Mouse (Mus musculus): ENCODE results near the gene Wsb2. TPM values are rescaled to one million over a fixed set of nuclear protein-coding genes. Genes with fewer than 3 reads are reported as not detected.

Gene Wsb2
- polyA plus RNA-seq, 1 experiment from 2014 or later = 40.0 TPM

- Histone ChIP-seq H3K4me1 (ENCODE audit: control insufficient read depth, insufficient read depth, low read length) (peaks cover 40% of the 10 kb centered on the region; the same call in 1 of the 2 replicates), H3K4me2 (replicated peaks; ENCODE audit: low read depth, low read length) (no peak overlapping the region; the same call in 1 of the 2 replicates), H3K36me3 (ENCODE audit: control insufficient read depth, insufficient read depth, low read length) (peaks cover 4% of the 10 kb centered on the region), H3K27ac (ENCODE audit: low read length) (peak overlapping the region; percentile 79), H3K9me3 (ENCODE audit: control insufficient read depth, low read depth, low read length) (no peaks in the 10 kb centered on the region), H3K9ac (replicated peaks; ENCODE audit: low read depth, low read length) (no peak overlapping the region), H3K27me3 (ENCODE audit: control insufficient read depth, insufficient read depth, low read length) (no peaks in the 10 kb centered on the region), H3K4me3 (ENCODE audit: low read depth, low read length) (no peak overlapping the region)
- no peak for ATAC-seq (ENCODE audit: insufficient number of reproducible peaks, insufficient read depth, low FRiP score, low read depth)
- WGBS = 35% methylated on average over 7 of the region's 7 CpGs
Observed at GRCm38 (mm10) chr5:117359497-117360227, 2.6 kb downstream of the Wsb2 start.

DNA sequence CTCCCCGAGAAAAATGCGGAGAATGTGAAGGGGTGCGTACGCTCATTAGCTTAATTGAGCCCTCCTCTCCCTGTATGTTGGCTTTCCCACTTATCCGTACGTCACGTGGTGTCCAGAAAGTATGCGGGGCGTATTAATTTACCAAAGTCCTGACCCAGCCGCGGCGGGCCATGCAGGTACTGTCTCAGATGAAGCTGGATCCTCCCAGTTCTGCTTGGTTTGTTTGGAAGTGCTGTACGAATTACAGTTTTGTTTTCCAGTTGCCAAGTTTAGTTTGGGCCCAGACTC, 3.1 kb downstream of the Wsb2 start:
- Histone ChIP-seq H3K4me2 (replicated peaks; ENCODE audit: low read depth, low read length) (no peak overlapping the region), H3K4me1 (ENCODE audit: control insufficient read depth, insufficient read depth, low read length) (peaks cover 40% of the 10 kb centered on the region; the same call in 1 of the 2 replicates), H3K9me3 (ENCODE audit: control insufficient read depth, low read depth, low read length) (no peaks in the 10 kb centered on the region), H3K27ac (ENCODE audit: low read length) (peak overlapping the region; percentile 79), H3K27me3 (ENCODE audit: control insufficient read depth, insufficient read depth, low read length) (no peaks in the 10 kb centered on the region), H3K36me3 (ENCODE audit: control insufficient read depth, insufficient read depth, low read length) (peaks cover 9% of the 10 kb centered on the region), H3K9ac (replicated peaks; ENCODE audit: low read depth, low read length) (no peak overlapping the region), H3K4me3 (ENCODE audit: low read depth, low read length) (no peak overlapping the region)
- ATAC-seq (ENCODE audit: insufficient number of reproducible peaks, insufficient read depth, low FRiP score, low read depth) = no peak
- WGBS = 41% methylated on average over 13 of the region's 13 CpGs

- Histone ChIP-seq H3K27ac (ENCODE audit: low read length) (peak overlapping the region; percentile 79), H3K4me1 (ENCODE audit: control insufficient read depth, insufficient read depth, low read length) (peaks cover 36% of the 10 kb centered on the region; the same call in 1 of the 2 replicates), H3K4me3 (ENCODE audit: low read depth, low read length) (no peak overlapping the region), H3K27me3 (ENCODE audit: control insufficient read depth, insufficient read depth, low read length) (no peaks in the 10 kb centered on the region), H3K9ac (replicated peaks; ENCODE audit: low read depth, low read length) (no peak overlapping the region), H3K36me3 (ENCODE audit: control insufficient read depth, insufficient read depth, low read length) (peaks cover 15% of the 10 kb centered on the region), H3K4me2 (replicated peaks; ENCODE audit: low read depth, low read length) (no peak overlapping the region; the same call in 1 of the 2 replicates), H3K9me3 (ENCODE audit: control insufficient read depth, low read depth, low read length) (no peaks in the 10 kb centered on the region)
- peak; percentile 66 for ATAC-seq (ENCODE audit: insufficient number of reproducible peaks, insufficient read depth, low FRiP score, low read depth)
- WGBS = 41% methylated on average over 13 of the region's 13 CpGs
Observed at GRCm38 (mm10) chr5:117360631-117361541, 3.8 kb downstream of the Wsb2 start.

DNA sequence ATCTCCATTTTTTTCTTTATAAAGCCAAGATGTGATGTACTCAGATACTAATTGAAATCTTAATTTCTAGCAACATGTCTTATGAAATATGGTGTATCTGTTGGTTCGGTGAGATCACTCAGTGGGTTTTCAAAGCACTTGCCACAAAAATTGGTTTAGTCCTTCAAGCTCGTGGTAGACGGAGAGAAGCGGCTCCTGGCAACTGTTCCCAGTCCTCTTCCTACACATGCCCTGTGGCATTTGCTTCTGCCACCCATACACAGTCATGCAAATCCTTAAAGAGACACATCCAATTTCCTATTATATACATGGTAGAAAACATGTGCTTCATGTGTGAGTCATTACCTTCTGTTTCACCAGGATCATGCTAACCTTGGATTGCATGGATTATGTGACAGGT, 4.5 kb downstream of the Wsb2 start:
- Histone ChIP-seq H3K4me2 (replicated peaks; ENCODE audit: low read depth, low read length) (no peak overlapping the region), H3K27me3 (ENCODE audit: control insufficient read depth, insufficient read depth, low read length) (no peaks in the 10 kb centered on the region), H3K9ac (replicated peaks; ENCODE audit: low read depth, low read length) (no peak overlapping the region), H3K4me1 (ENCODE audit: control insufficient read depth, insufficient read depth, low read length) (peaks cover 32% of the 10 kb centered on the region; the same call in 1 of the 2 replicates), H3K27ac (ENCODE audit: low read length) (peak overlapping the region; percentile 79; the same call in 1 of the 2 replicates), H3K4me3 (ENCODE audit: low read depth, low read length) (no peak overlapping the region), H3K9me3 (ENCODE audit: control insufficient read depth, low read depth, low read length) (no peaks in the 10 kb centered on the region), H3K36me3 (ENCODE audit: control insufficient read depth, insufficient read depth, low read length) (peaks cover 15% of the 10 kb centered on the region)
- WGBS = 87% methylated on average over 4 of the region's 4 CpGs
- ATAC-seq (ENCODE audit: insufficient number of reproducible peaks, insufficient read depth, low FRiP score, low read depth) = no peak

GRCm38 (mm10) chr5:117363066-117363782, 6.1 kb downstream of the Wsb2 start:
- Histone ChIP-seq H3K27me3 (ENCODE audit: control insufficient read depth, insufficient read depth, low read length) (no peaks in the 10 kb centered on the region), H3K27ac (ENCODE audit: low read length) (peak overlapping the region; percentile 13; the same call in 1 of the 2 replicates), H3K9me3 (ENCODE audit: control insufficient read depth, low read depth, low read length) (no peaks in the 10 kb centered on the region), H3K36me3 (ENCODE audit: control insufficient read depth, insufficient read depth, low read length) (peaks cover 15% of the 10 kb centered on the region), H3K4me2 (replicated peaks; ENCODE audit: low read depth, low read length) (no peak overlapping the region), H3K9ac (replicated peaks; ENCODE audit: low read depth, low read length) (no peak overlapping the region), H3K4me3 (ENCODE audit: low read depth, low read length) (no peak overlapping the region), H3K4me1 (ENCODE audit: control insufficient read depth, insufficient read depth, low read length) (peaks cover 28% of the 10 kb centered on the region; the same call in 1 of the 2 replicates)
- ATAC-seq (ENCODE audit: insufficient number of reproducible peaks, insufficient read depth, low FRiP score, low read depth) = peak; percentile 39; the same call in 1 of the 2 replicates
- WGBS = 54% methylated on average over 15 of the region's 15 CpGs

- H3K4me3 ChIP-seq (ENCODE audit: low read depth, low read length) = no peak overlapping the region
- no peak overlapping the region for H3K9ac ChIP-seq (replicated peaks; ENCODE audit: low read depth, low read length)
- ATAC-seq (ENCODE audit: insufficient number of reproducible peaks, insufficient read depth, low FRiP score, low read depth) = no peak
- no peaks in the 10 kb centered on the region for H3K9me3 ChIP-seq (ENCODE audit: control insufficient read depth, low read depth, low read length)
- H3K4me2 ChIP-seq (replicated peaks; ENCODE audit: low read depth, low read length) = no peak overlapping the region
- WGBS = 91% methylated on average over 3 of the region's 3 CpGs
- no peaks in the 10 kb centered on the region for H3K27me3 ChIP-seq (ENCODE audit: control insufficient read depth, insufficient read depth, low read length)
- peaks cover 20% of the 10 kb centered on the region for H3K36me3 ChIP-seq (ENCODE audit: control insufficient read depth, insufficient read depth, low read length)
- H3K4me1 ChIP-seq (ENCODE audit: control insufficient read depth, insufficient read depth, low read length) = peaks cover 20% of the 10 kb centered on the region; the same call in 1 of the 2 replicates
- no peak overlapping the region for H3K27ac ChIP-seq (ENCODE audit: low read length)
Observed at GRCm38 (mm10) chr5:117364821-117365220, 7.7 kb downstream of the Wsb2 start.

- H3K27ac ChIP-seq (ENCODE audit: low read length) = no peak overlapping the region; the same call in 1 of the 2 replicates
- peaks cover 26% of the 10 kb centered on the region for H3K36me3 ChIP-seq (ENCODE audit: control insufficient read depth, insufficient read depth, low read length)
- H3K4me2 ChIP-seq (replicated peaks; ENCODE audit: low read depth, low read length) = no peak overlapping the region
- H3K27me3 ChIP-seq (ENCODE audit: control insufficient read depth, insufficient read depth, low read length) = no peaks in the 10 kb centered on the region
- no peak for ATAC-seq (ENCODE audit: insufficient number of reproducible peaks, insufficient read depth, low FRiP score, low read depth)
- H3K9me3 ChIP-seq (ENCODE audit: control insufficient read depth, low read depth, low read length) = no peaks in the 10 kb centered on the region
- no peak overlapping the region for H3K9ac ChIP-seq (replicated peaks; ENCODE audit: low read depth, low read length)
- WGBS = 81% methylated on average over 13 of the region's 13 CpGs
- H3K4me3 ChIP-seq (ENCODE audit: low read depth, low read length) = no peak overlapping the region
- peaks cover 8% of the 10 kb centered on the region; the same call in 1 of the 2 replicates for H3K4me1 ChIP-seq (ENCODE audit: control insufficient read depth, insufficient read depth, low read length)
Observed at GRCm38 (mm10) chr5:117365904-117366561, 8.9 kb downstream of the Wsb2 start.
